Mouse (Mus musculus) lung, embryonic 16.5 days (tissue): ENCODE measurements around the gene Olfr1245. TPM values are rescaled to one million over a fixed set of nuclear protein-coding genes. Genes with fewer than 3 reads are reported as not detected.
"Not testable (repeated sequence)": the region's sequence is repeated elsewhere in the genome, so short reads cannot be mapped to it uniquely, and the experiment has no call there.

Experiments used
- ATAC-seq: fragments of 200-750 bp; cut with Nextera tagmentation; 2 replicates; pipeline ENCODE4 v1.8.0; 2017; ENCODE audit warnings: low read depth, mild to moderate bottlenecking, moderate library complexity
- H3K27ac ChIP-seq: fragments of 300-500 bp; sonication (generic); 2 replicates; pipeline ENCODE4 v1.5.1; 2014; ENCODE audit warnings: mild to moderate bottlenecking, control low read depth, low read length
- H3K27me3 ChIP-seq: fragments of 300-500 bp; sonication (generic); 2 replicates; pipeline ENCODE4 v1.6.1; 2014; ENCODE audit warnings: low read depth, low read length, mixed read lengths; ENCODE audit not compliant: control insufficient read depth, insufficient read depth
- H3K36me3 ChIP-seq: fragments of 300-500 bp; sonication (generic); 2 replicates; pipeline ENCODE4 v1.6.1; 2014; ENCODE audit warnings: low read length; ENCODE audit not compliant: control insufficient read depth, insufficient read depth
- H3K4me1 ChIP-seq: fragments of 300-500 bp; sonication (generic); replicated peaks from 2 replicates; pipeline ENCODE4 v1.6.1; 2014; ENCODE audit warnings: low read length, mixed read lengths; ENCODE audit not compliant: control insufficient read depth, insufficient read depth
- H3K4me2 ChIP-seq: fragments of 300-500 bp; sonication (generic); 2 replicates; pipeline ENCODE4 v1.6.1; 2014; ENCODE audit warnings: low read depth, low read length, control low read depth
- H3K4me3 ChIP-seq: fragments of 300-500 bp; sonication (generic); 2 replicates; pipeline ENCODE4 v1.5.1; 2014; ENCODE audit warnings: mild to moderate bottlenecking, low read length, control low read depth
- H3K9ac ChIP-seq: fragments of 300-500 bp; sonication (generic); 2 replicates; pipeline ENCODE4 v1.6.1; 2014; ENCODE audit warnings: low read length, control low read depth
- H3K9me3 ChIP-seq: fragments of 300-500 bp; sonication (generic); 2 replicates; pipeline ENCODE4 v1.6.1; 2016; ENCODE audit warnings: low read length; ENCODE audit not compliant: control insufficient read depth
- WGBS: fragments of 180-500 bp; shearing (Covaris S2); extraction: QIAGEN DNeasy Blood & Tissue Kit; methylation state at CpG from one replicate; pipeline ENCODE4 v1.1.7; 2014; 5-methylcytosine and 5-hydroxymethylcytosine counted together
- polyA plus RNA-seq: library from polyadenylated mRNA; unstranded; fragments of >200 nt; fragmentation: Nextera tagmentation; extraction: Ambion mirVana; gene quantifications from 2 replicates; pipeline ENCODE4 v1.2.1, GENCODE M21; 2015

Olfr1245 gene
- polyA plus RNA-seq = not detected in 2 replicates

DNA sequence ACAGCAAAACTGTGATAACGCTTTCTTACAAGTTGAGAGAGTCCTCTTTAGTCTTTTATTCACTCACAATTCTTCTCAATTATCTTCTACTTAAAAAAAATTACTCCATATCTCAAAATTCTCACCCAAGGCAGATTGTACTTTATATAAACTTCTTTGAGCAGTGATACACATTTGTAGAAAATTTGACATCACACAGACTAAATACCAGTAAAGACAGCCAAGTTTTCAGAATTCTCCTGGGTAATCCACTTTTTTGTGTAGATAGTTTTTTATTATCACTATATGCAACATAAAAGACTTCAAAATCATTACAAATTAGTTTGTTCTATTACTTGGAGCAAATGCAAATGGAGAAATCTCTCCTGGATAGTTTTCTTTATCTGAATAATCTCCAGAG, at the start of gene Olfr1245:
Gene Olfr1245, minus strand, starts transcription at position 101 of the 400 bp plus-strand sequence.
- no peak within 1 kb of the TSS for H3K4me3 ChIP-seq
- H3K9ac ChIP-seq = no peak within 1 kb of the TSS
- H3K36me3 ChIP-seq = no peaks in the 10 kb centered on the region
- WGBS = 83% methylated on average over 1 of the region's 1 CpGs
- no peak for ATAC-seq
- H3K27ac ChIP-seq = no peak within 1 kb of the TSS
- H3K4me2 ChIP-seq = no peak within 1 kb of the TSS
- no peaks in the 10 kb centered on the region for H3K27me3 ChIP-seq
- no peaks in the 10 kb centered on the region for H3K4me1 ChIP-seq
- no peaks in the 10 kb centered on the region for H3K9me3 ChIP-seq

DNA sequence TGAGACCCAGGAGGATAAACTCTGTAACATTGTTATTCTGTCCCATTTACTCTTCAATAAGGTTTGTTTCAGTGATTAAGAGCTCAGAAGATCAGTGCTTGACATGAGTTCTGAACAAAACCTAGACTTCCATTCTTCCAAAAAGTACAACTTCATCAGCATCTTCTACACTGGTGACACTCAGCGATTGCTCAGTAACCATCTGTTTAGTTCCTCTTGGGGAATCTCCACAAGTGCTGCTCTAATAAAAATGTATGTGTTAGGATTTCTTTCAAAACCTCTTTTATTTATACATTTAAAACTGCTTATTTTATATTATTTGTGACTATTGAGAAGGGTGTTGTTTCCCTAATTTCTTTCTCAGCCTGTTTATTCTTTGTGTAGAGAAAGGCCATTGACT, 39.9 kb upstream of the Olfr1245 start, which contains the start of gene Olfr1248:
Gene Olfr1248, minus strand, starts transcription at position 101 of the 400 bp plus-strand sequence.
- H3K27me3 ChIP-seq, H3K27ac ChIP-seq, H3K4me3 ChIP-seq, H3K4me1 ChIP-seq, H3K9me3 ChIP-seq, H3K36me3 ChIP-seq, H3K9ac ChIP-seq, ATAC-seq, H3K4me2 ChIP-seq: not testable (repeated sequence)
- WGBS = 95% methylated on average over 1 of the region's 1 CpGs

DNA sequence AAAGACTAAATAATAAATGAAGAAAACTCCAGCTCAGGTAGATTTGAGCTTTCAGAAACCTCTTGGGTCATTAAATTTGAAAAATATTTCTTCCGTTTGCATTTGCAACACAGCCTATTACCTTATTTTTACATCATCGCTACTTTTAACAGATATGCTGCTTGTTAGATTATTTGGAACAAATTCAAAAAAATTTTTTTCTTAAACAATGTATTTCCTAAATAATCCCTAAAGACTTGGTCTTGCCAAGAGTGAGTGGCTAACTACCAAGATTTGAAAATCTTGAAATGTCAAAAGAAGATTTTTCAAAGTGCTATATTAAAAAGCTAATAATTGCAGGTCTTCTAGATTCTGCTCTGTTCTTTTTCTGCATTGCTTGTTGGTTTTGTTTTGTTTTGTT, 35.8 kb upstream of the Olfr1245 start, which contains the start of gene Olfr1247:
Gene Olfr1247, minus strand, starts transcription at position 101 of the 400 bp plus-strand sequence.
- no peaks in the 10 kb centered on the region for H3K27me3 ChIP-seq
- H3K4me1 ChIP-seq = no peaks in the 10 kb centered on the region
- 87% methylated on average over 2 of the region's 2 CpGs for WGBS

DNA sequence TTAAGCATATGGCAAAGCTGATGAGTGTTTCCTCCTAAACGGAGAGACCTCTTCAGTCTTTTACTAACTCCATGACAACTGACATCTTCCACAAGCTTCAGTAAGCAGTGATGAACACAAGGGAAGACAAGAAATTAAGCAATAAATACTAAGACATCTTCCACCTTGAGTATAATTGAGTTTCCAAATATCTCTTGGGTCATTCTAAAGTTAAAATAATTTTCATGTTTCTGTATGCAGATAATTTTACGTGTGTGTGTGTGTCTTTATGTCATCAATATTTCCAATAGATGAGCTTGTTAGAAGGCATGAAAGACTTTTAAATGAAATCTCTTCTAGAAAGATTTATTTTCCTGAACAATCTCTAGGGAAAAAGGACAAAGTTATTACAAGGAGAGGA, 14.8 kb upstream of the Olfr1245 start, which contains the start of gene Olfr1246:
Gene Olfr1246, minus strand, starts transcription at position 101 of the 400 bp plus-strand sequence.
- Histone ChIP-seq H3K4me3 (no peak within 1 kb of the TSS), H3K9ac (no peak within 1 kb of the TSS), H3K27me3 (no peaks in the 10 kb centered on the region), H3K36me3 (no peaks in the 10 kb centered on the region), H3K9me3 (no peaks in the 10 kb centered on the region), H3K4me2 (no peak within 1 kb of the TSS), H3K4me1 (no peaks in the 10 kb centered on the region), H3K27ac (no peak within 1 kb of the TSS)
- no peak for ATAC-seq
- 62% methylated on average over 2 of the region's 2 CpGs for WGBS

More for the DNA sequence above, 35.8 kb upstream of the Olfr1245 start, which contains the start of gene Olfr1247:
- no peak within 1 kb of the TSS for H3K9ac ChIP-seq
- ATAC-seq = no peak
- H3K4me2 ChIP-seq = no peak within 1 kb of the TSS
- no peak within 1 kb of the TSS for H3K27ac ChIP-seq
- H3K36me3 ChIP-seq = no peaks in the 10 kb centered on the region
- H3K4me3 ChIP-seq = no peak within 1 kb of the TSS
- no peaks in the 10 kb centered on the region for H3K9me3 ChIP-seq

DNA sequence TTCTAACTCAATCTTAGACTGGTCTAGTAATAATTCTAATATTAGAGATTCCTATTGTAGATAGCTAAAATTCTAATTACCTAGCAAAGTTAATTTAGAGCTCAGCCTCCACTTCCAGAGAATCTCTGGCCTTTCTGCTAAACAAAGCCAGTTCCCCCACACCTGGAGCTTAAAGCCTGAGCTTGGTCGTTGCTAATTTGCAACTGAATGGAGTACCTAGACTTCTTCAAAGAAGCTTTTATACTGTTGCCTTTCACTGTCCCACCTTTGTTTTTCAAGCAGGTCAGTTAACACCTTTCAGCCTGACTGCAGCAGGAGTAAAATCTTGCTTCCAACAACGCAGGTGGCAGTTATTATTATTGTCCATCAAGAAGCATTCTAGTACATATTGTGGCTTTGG, 15.5 kb downstream of the Olfr1245 start:
- not testable (repeated sequence) for H3K4me3 ChIP-seq, H3K36me3 ChIP-seq, H3K27me3 ChIP-seq, H3K4me1 ChIP-seq, ATAC-seq, H3K9me3 ChIP-seq, H3K9ac ChIP-seq, H3K27ac ChIP-seq, H3K4me2 ChIP-seq
- 55% methylated on average over 2 of the region's 2 CpGs for WGBS

DNA sequence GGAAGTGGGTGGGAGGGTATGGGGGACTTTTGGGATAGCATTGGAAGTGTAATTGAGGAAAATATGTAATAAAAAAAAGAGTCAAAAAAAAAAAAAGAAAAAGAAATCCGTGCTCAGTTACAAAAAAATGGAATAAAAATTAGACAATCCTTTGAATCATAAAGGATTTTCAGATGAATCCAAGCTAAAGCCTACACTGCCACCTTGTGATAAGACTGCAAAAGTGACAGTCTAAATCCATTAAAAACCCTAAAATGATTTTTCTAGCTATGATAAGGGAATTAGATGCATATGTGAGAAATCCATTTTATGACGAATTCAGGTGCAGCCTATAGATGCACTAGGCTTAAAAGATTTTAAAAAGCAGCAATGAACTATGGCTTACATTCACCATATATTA, 33.7 kb downstream of the Olfr1245 start:
- H3K9me3 ChIP-seq = no peaks in the 10 kb centered on the region
- 35% methylated on average over 2 of the region's 2 CpGs for WGBS

DNA sequence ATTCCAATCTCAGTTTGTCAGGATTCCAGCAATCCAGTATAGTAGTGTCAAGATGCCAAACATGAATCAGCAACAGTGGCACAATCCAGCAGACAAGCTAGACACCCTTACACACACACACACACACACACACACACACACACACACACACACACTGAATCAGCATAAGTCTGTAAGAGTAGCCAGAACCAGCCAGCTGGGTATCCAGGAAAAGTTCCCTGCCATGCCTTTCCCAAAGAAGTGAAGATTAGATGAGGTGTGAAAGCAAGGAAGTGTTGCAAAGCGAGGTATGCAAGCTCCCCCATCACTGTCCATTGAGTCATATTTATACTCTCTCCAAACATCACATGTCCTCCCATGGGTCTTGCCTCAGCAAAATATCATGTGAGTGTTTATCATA, 38.3 kb downstream of the Olfr1245 start:
- ATAC-seq = no peak
- Histone ChIP-seq H3K9ac (no peak overlapping the region), H3K4me1 (no peaks in the 10 kb centered on the region), H3K4me3 (no peak overlapping the region), H3K9me3 (no peaks in the 10 kb centered on the region), H3K27ac (no peak overlapping the region), H3K4me2 (no peak overlapping the region), H3K27me3 (no peaks in the 10 kb centered on the region), H3K36me3 (no peaks in the 10 kb centered on the region)
- WGBS = 55% methylated on average over 1 of the region's 1 CpGs

More for the DNA sequence above, 33.7 kb downstream of the Olfr1245 start:
- no peaks in the 10 kb centered on the region for H3K36me3 ChIP-seq
- no peak for ATAC-seq
- no peak overlapping the region for H3K4me2 ChIP-seq
- no peak overlapping the region for H3K4me3 ChIP-seq
- H3K4me1 ChIP-seq = no peaks in the 10 kb centered on the region
- no peaks in the 10 kb centered on the region for H3K27me3 ChIP-seq
- no peak overlapping the region for H3K27ac ChIP-seq
- no peak overlapping the region for H3K9ac ChIP-seq

DNA sequence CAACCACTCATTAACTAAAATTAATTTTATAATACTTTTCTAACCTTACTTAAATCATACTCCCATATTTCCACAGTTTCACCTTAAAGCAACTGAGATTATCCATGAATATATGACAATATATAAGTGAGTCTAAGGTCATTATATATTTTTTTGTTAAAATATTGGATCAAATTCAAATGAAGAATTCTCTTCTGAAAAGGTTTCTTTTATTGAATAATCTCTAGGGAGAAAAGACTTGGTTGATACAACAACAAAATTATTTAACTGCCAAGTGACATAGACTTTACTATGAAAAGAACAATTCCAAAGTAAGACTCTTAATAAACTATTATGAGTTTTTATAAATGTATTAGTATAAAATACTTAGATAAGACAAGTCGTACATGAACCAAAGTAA, 46.9 kb downstream of the Olfr1245 start, which contains the start of gene Olfr1243:
Gene Olfr1243, minus strand, starts transcription at position 101 of the 400 bp plus-strand sequence.
- H3K4me1 ChIP-seq = no peaks in the 10 kb centered on the region
- H3K36me3 ChIP-seq = no peaks in the 10 kb centered on the region
- no peak within 1 kb of the TSS for H3K9ac ChIP-seq
- H3K27me3 ChIP-seq = no peaks in the 10 kb centered on the region
- 69% methylated on average over 1 of the region's 1 CpGs for WGBS
- H3K4me2 ChIP-seq = no peak within 1 kb of the TSS
- no peak within 1 kb of the TSS for H3K4me3 ChIP-seq
- H3K9me3 ChIP-seq = no peaks in the 10 kb centered on the region
- ATAC-seq = no peak
- no peak within 1 kb of the TSS for H3K27ac ChIP-seq
